Mouse (Mus musculus) adrenal gland, adult 18-20 months (tissue): Measurements from ENCODE around the gene Cacna1h. TPM values are rescaled to one million over a fixed set of nuclear protein-coding genes. Genes with fewer than 3 reads are reported as not detected.

Experiments used
- DNase-seq, 2 experiments: peaks; one replicate each; pipeline ENCODE4 v3.0.0; 2021 to 2022; ENCODE audit warnings: low spot score in 2 of 2
- long read RNA-seq, 2 experiments: library from polyadenylated mRNA; stranded (forward); transcript quantifications; one replicate each; pipeline ENCODE4 v2.0.0; 2021
- total RNA-seq, 2 experiments: library from RNA; stranded (reverse); gene quantifications; 1 replicate in 1 of 2; 2 replicates in 1 of 2; pipeline ENCODE4 v1.2.3; 2021

Gene Cacna1h
- total RNA-seq: 10 to 100 TPM; 69.5 to 83.9 TPM
- long read RNA-seq, experiment 1, full-length matches to known transcripts: 3 of 16 reads
- long read RNA-seq, experiment 1, partial matches to known transcripts: 9 of 16 reads
- long read RNA-seq, experiment 1, other reads (novel, unspliced or antisense): 4 of 16 reads
- long read RNA-seq, experiment 2, transcript Cacna1h-203 (2 exons, 1,662 nt): major isoform, 11 of 61 reads
- long read RNA-seq, experiment 2, partial matches to known transcripts: 47 of 61 reads
- long read RNA-seq, experiment 2, other reads (novel, unspliced or antisense): 3 of 61 reads

DNA sequence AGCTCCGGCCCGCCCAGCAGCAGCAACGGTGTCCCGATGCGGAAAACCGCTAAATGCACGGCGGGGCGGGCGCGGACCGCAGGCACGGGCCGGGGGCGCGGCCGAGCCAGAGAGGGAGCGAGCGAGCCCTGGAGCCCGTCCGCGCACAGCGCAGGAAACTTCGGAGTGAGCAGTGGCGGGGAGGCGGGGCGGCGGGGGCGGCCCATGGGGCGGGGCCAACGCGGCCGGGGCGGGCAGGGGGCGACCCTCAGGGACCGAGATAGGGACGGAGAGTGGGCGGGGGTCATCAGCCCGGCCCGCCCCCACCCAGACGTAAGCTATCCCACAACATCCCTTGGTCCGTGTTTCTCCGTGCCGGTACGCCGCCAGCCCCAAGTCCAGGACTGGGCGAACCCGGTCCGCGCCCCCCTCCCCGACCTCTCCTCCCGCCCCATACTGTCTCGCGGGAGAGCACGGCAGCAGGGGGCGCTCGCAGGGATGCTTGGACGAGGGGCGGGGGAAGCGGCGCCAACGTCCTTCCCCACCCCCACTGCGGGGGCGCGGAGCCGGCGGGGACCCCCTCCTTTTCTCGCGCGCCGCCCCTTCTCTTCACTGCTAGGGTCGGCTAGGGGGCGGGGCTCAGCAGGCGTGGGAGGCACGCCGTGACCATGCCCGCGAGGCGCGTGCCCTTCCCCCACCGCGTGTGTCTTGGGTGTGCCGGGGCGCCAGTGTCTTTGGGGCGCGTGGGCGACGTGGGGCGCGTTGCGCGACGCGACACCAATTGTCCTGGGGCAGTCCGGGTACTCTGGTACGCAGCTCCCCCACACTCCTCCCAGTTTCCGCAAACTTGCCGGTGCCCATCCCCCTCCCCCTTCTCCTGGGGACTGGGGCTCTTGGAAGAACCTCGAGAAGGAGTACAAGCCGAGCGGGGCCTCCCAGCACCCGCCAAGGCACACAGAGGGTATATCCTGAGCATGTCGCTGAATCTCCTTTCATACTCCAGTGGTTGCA lies at the start of gene Cacna1h:
Gene Cacna1h (minus strand): TSS at position 167 of the 990 bp plus-strand sequence.
- peak; percentile 71 to 74 for DNase-seq

DNA sequence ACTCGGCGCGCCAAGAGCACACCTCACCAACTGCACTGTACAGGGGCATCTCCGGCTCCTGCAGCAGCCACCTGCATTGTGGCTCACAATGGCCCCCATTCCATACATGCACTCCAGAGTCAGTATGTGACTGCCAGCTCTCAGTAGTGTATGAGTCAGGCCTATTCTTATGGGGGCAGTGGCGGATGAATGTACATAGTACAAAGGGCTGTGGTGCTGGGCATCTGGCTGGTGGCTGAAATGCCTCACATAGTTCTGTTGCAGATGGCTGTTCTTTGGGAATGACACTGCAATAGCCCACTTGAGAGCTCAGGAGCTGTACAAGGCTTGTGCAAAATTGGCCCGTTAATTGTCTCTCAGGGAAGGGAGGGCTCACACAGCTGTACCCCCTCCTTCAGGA lies 48.5 kb upstream of the Cacna1h start:
- DNase-seq: no peak

DNA sequence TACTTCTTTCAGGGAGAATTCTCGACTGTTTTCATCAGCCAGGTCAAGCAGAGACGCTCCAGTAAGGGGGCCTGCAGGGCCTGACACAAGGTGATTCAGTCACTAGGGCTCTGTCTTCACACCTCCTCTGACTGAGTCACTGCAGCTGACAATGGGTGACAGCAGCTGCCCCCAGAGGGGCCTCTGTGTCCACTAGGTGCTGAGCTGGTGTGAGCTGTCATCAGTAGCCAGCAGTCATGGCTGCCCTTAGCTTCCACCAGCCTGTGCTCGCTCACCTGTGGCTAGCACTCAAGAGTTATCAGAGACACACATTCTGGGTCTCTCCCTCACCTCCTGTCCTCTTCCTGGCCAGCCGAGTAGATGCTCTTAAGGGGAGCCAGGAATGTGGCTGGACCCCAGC lies 47.2 kb upstream of the Cacna1h start:
- DNase-seq: no peak

DNA sequence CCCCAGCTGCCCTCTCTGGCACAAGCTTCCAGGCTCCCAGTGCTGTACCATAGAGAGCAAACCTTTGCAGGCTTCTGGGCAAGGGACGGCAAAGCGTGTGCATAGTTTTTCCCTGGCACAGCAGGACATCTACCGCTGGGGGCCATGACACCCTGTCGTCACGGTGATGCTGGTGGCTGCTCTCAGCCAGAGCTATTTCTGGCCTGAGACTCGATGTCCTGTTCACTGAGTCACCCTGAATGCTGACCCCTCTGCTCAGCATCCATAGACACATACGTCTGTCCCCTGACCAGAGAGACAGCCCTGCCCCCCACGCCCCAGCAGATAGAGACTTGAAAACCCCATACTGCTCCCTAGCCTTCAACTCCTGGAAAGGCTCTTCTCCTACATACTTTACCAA lies 46.6 kb upstream of the Cacna1h start:
- DNase-seq: no peak

DNA sequence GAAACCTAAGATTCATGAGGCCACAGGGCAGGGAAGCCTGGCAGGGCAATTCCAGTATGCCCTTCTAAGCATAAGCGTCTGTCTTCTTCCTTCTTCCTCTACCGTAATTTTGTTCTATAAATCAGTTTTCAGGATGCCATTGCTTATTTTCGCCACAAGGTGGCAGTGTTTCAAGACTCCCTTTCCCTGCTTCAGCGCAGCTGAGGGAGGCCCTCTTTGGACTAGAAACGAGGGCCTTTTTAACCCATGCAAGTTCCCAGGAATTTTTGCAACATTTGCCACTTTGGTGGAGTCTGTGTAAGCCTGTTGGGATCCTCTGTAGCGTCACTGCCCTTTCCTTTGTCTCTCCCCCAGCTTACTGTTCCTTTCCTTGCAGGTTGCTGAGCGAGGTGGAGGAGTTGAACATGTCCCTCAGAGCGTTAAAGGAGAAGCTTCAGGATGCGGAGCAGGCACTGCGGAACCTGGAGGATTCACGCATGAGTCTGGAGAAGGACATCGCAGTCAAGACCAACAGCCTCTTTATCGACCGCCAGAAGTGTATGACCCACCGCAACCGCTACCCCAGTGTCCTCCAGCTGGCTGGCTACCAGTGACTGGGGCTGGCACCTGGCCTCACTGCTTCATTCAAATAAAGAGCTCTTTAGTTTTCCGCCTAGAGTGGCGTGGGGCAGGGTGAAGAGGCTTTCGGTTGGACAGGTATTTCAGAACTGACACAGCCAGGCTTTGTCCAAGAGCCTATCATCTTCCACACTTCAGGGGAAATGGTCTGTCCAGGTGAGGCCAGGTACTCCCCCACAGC lies 42.6 kb upstream of the Cacna1h start:
- DNase-seq: peak; percentile 32 to 42

DNA sequence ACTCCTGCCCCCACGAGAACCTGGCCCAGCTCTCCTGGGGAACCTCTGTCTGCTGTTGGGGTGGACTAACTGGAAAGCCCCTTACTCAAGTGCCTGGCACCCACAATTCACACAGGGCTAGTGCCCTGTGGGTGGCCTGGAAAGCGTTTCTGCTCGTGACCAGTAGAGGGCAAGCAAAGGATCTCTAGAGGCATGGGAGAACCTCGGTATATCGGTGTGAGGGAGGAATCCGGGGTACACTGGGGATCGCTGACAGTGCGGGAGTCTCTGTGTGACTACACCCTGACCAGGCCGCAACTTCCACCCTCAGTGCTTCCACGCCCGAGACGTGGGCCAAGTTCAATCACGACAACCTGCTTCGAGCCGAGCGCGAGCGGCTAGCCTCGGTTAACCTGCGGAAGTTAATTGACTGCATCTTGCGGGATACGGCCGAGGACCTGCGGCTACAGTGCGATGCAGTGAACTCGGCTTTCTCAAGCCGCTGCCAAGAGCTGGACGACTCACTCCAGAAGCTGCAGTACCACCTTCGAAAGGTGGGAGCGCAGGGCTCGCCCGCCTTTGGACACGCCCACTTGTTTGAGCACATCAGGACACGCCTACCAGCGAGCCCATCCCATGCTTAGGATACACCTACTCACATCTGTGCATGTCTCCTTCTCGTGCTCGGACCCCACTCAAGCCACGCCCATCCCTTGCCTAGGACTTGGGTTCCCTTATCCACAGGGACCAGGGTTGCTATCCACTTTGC lies 40.9 kb upstream of the Cacna1h start:
- DNase-seq: peak; percentile 45 to 49

DNA sequence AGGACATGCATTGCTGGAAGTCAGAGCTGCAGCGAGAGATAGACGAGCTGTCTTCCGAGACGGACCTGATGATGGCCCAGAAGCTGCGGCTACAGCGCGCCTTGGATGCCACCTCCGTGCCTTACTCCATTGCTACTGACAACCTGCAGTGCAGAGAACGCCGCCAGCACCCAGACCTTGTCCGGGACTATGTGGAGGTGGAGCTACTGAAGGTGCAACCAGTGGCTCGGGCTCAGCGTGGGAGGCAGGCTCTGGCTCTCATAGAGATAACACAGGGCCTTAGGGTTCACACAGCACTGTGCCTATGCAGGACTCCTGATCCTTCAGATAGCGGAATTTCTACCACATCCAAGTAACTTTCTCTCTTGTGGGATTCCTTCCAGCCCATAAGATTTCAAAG lies 38.5 kb upstream of the Cacna1h start:
- no peak for DNase-seq

DNA sequence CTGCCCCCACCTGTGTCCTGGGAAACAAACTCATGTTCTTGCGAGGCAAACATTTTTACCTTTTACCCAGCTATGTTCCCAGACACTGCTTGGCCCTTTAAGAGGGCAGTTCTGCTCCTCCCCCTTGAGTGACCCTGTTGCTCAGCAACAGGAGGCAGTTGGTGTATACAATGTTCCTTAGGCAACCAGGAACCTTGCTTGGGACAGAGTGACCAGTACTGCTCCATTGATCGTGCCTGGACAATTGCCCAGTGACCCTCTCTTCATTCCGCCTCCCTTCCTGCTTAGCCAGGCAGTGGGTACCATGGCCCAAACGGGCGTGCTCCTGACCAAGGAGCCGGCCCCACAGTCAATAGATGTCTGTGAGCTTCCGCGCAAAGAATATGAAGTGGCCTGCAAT lies 37.8 kb upstream of the Cacna1h start:
- no peak for DNase-seq

DNA sequence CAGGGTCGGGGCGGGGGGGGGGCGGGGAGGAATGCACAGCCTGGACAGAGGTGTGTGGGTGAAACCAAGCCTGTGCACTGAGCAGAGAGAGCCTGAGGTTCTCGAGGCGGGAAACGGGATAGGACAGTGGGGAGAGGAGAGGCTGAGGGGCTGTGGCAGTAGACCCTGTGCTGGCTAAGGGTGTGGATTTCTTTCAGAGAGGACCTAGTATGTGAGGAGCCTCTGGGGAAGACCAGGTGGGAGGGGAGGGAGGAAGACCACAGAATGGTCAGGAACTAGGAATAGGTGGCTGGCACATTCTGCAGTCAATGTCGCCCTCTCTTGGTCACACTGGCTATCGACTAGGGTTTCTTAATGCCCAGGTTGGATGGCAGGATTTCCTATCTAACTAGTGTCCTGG lies 36.2 kb upstream of the Cacna1h start:
- DNase-seq: peak; percentile 64 to 66

DNA sequence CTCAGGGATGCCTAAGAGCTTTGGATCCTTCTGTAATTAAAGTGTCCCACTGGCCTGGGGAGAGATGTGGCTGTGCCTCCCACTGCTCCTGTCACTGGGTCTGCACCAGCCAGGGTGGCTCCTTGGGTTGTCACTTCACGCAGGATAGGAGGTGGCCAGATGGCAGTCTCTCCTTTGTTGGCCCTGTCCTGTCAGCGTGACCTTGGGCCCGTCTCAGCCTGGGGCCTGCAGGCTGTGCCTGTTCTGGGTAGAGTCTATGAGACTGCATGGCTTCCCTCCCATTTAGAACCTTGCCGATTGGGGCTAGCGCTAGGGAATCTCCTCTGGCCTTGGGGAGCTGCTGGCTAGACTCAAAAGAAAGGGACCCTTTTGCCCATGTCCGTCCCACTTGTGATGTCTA lies 34.7 kb upstream of the Cacna1h start:
- DNase-seq: peak in 1 of 2 experiments; percentile 35

DNA sequence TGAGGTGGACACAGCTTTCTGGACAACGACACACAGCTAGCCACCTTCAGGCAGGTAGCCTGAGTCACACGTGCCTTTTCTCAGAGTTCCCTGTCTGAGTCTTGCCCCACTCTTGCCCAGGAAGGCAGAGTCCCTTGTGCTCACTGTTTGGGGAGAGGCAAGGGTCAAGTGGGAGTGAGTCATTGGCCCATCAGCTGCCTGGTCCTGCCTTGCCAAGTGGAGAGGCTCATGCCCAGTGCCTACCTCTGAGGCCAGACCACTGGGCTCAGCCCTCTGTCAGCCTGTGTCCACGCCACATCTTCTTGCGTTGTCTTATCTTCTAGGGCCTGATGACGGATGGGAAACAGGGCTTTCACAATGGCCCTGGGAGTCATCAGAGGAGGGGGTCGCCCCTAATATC lies 34.2 kb upstream of the Cacna1h start:
- no peak for DNase-seq

DNA sequence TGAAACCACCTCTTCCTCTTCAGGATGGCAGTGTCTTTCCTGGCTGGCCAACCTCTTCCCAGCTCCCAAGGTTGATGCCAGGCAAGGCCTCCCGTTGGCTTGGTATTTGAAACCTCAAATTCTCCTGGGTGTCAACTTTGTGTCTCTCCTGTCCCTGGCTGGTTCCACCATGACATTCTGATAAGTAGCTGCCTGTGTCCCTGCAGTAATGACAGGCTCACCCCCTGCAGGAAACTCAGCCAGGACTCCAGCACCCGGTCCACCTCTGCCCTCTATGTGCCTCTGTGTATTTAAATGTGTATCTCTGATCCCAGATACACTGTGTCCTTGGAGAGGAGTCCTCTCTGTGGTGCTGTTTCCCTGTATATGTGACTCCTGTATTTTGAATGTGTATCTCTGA lies 32.7 kb upstream of the Cacna1h start:
- DNase-seq: no peak

DNA sequence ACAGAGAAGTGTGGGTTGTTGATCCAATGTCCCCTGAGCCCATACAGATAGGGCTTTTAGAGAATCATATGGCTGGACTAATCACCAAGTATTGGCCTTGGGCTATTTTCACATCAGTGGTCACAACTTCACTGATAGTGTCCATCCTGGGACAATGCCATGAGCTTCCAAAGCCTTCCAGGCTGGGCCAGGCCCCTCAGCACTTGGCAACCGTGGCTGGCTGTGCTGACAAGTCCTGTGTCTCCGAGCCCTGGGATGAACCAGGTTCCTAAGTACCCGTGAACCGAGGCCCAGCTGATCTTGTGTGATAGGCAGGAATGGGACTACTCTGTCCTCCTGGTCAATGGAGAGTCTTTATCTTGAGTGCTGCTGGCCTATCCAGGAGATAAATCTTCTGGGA lies 30.5 kb upstream of the Cacna1h start:
- DNase-seq: no peak

DNA sequence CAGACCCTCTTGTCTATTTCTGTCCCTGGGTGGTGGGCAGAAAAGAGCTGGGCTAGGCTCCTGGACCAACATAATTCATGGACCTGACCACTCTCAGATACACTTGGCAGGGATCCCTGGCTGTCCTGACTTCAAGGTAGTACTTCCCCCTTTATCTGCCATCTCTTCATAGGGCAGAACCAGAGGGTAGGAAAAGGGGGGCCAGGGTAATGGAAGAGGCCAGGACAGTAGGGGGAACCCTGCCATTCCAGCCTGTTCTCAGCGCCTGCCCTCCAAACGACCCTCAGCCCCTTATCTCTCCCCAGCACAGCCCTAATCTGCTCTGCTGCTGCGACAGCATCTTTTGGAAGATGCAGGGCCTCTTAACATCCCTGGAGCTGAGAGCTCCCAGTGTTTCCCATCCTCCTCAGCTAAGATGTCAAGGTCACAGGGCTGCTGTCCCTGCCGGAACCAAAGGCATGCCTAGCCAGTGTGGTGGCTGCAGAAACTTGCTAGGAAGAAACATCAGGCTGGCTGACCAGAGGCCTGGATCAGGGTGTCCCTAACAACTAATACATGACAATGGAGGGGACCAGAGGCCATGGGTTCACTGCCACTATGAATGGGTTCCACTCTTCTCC lies 29.9 kb upstream of the Cacna1h start:
- DNase-seq: no peak

DNA sequence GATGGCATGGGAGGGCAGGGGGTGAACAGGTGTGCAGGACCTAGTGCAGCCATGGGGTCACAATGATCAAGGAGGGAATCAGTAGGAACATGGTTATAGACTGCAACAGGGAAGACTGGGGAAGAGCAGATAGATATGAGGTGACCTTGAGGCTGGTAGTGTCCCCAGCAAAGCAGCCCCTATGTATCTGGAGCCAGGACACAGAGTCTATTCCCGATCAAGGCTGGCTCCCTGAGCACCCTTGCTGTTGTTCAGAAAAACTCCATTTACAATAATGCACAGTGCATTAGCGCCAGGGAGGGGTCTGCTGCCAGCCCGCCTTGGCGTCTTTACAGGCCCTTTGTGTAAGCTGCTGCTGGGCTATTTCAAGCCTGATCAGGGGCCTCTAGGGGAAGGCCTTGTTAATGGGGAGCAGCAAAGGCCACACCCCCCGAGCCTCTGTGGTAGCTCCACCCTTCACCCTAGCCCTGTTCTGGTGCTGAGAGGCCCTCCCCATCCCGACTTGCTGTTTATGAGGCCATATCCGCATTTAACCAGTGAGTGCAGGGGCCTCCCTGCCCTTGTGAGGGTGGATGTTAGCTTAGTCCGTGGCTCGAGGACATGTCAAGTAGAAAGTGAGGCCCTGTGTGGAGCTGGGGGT lies 28.8 kb upstream of the Cacna1h start:
- no peak for DNase-seq

DNA sequence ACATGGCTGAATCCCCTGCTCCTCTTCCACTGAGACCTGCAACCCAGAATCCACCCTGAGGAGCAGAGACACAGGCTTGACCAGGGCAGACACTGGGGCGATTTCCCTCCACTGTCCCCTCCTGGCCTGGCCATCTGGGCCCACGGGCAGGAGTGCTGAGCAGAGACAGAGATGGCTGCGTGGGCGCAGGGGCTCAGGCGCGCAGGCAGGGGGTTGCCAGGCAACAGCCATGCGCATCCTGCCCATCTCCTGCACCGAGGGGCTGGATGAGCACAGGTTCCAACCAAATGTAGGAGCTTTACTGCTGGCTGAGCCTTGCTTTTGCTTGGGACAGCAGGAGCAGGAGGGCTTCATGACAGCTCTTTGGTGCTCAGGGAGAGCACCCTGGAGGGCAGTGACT lies 23.0 kb upstream of the Cacna1h start:
- no peak for DNase-seq

DNA sequence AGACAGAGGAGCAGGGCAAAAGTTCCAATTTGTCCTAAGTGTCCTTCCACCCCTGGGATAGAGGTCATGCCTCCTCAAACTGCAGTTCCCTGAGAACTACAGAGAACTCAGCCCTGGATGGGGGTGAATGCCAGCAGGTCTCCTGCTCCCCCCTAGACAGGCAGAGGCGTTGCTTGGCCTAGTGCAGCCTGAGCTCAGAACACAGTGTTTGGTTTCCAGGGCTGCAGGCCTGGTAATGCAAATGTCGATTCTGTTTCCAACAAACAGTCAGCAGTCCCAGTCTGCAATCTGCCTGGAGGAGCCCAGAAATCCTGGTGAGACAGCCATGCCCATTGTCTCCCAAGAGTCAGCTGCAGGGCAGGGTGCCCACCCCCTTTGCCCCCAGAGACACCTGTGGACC lies 20.7 kb upstream of the Cacna1h start, which contains the start of gene Tekt4:
Gene Tekt4 (plus strand): TSS at position 344 of the 400 bp plus-strand sequence.
- no peak for DNase-seq

DNA sequence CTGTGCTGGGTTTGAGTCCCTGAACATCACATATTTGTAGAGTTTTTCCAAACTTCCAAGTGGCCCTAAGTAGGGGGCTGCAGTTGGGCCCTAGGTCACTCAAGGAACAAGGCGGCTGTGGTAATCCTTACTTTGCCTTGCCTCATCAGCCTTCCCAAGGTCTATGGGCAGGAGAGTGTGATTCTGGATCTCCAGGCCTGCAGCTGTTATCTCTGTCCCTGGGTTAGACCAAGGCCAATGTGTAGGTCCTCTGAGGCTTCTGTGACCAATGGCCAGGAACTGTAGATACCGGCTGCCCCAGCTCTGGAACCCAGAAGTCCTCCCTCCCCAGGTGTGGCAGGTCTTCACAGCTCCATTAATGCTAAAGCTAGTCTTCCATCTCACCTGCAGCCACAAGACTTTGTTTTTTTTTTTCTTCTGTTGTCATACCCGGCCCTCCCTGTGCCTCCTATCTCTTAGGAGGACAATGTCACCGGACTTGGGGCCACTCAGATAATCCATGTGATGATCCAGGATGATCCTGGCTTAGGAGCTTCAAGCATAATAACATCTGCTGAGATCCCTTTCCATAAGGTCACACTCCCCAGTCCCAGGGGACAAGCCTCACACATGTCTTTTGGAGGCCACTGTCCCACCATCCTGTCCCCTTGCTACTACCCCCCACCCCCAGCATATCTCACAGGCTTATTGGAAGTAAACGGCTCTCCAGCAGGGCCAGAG lies 18.8 kb upstream of the Cacna1h start:
- no peak for DNase-seq

DNA sequence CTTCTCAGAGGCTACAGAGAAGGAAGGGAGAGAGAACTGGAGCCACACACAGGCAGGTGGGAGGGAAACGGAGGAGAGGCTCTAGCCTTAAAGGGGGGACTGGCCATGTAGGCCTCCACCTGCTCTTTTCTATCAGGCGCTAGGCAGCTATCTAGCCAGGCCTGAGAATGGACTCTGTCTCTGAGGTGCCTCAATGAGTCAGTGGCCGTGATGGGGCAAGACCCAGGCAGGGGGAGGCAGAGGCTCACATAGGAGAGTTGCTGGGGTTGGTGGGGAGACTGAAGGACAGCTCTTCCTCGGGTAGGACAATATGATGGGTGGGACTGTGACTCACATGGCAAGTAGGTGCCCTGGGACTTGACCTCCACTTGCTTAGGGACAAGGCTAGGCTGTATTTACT lies 16.7 kb upstream of the Cacna1h start:
- no peak for DNase-seq
